Mouse (Mus musculus) cerebellum, adult (tissue): ENCODE data around the gene Ubn2.
"Not testable (repeated sequence)": the region's sequence is repeated elsewhere in the genome, so short reads cannot be mapped to it uniquely, and the experiment has no call there.

Experiments
- ATAC-seq: cut with Nextera tagmentation; 2 replicates; pipeline ENCODE4 v1.9.2; 2017; ENCODE audit warnings: mild to moderate bottlenecking, moderate library complexity, mixed read lengths; ENCODE audit not compliant: insufficient number of reproducible peaks, low FRiP score, low TSS enrichment

The Ubn2 gene

GRCm38 (mm10) chr6:38433261-38434033 lies at the start of gene Ubn2:
Gene Ubn2 (plus strand): TSS chr6:38433950.
- peak; percentile 96 for ATAC-seq

- ATAC-seq = no peak
Observed at GRCm38 (mm10) chr6:38389671-38390070, 44.1 kb upstream of the Ubn2 start.

GRCm38 (mm10) chr6:38432457-38432856 lies 1.3 kb upstream of the Ubn2 start:
- ATAC-seq = not testable (repeated sequence)

- peak; percentile 52; the same call in 1 of the 2 replicates for ATAC-seq
Observed at GRCm38 (mm10) chr6:38434055-38435023, 589 bp downstream of the Ubn2 start.

- no peak for ATAC-seq
Observed at GRCm38 (mm10) chr6:38443842-38444241, 10.1 kb downstream of the Ubn2 start.

GRCm38 (mm10) chr6:38448295-38448694 lies 14.5 kb downstream of the Ubn2 start:
- no peak for ATAC-seq

GRCm38 (mm10) chr6:38453049-38453448 lies 19.3 kb downstream of the Ubn2 start:
- no peak for ATAC-seq

GRCm38 (mm10) chr6:38456425-38456824 lies 22.7 kb downstream of the Ubn2 start:
- ATAC-seq = not testable (repeated sequence)

GRCm38 (mm10) chr6:38458075-38458474 lies 24.3 kb downstream of the Ubn2 start:
- no peak for ATAC-seq

GRCm38 (mm10) chr6:38469591-38469990 lies 35.8 kb downstream of the Ubn2 start:
- ATAC-seq = no peak

- no peak for ATAC-seq
Observed at GRCm38 (mm10) chr6:38481694-38482371, 48.1 kb downstream of the Ubn2 start.

- ATAC-seq = no peak
Observed at GRCm38 (mm10) chr6:38492550-38492949, 58.8 kb downstream of the Ubn2 start.

GRCm38 (mm10) chr6:38495641-38496040 lies 61.9 kb downstream of the Ubn2 start:
- no peak for ATAC-seq

GRCm38 (mm10) chr6:38512096-38512495 lies 78.3 kb downstream of the Ubn2 start:
- ATAC-seq = no peak

- ATAC-seq = no peak
Observed at GRCm38 (mm10) chr6:38512830-38513229, 79.1 kb downstream of the Ubn2 start.

GRCm38 (mm10) chr6:38515201-38515600 lies 81.5 kb downstream of the Ubn2 start:
- ATAC-seq = no peak

GRCm38 (mm10) chr6:38523851-38524250 lies 90.1 kb downstream of the Ubn2 start:
- ATAC-seq = no peak

GRCm38 (mm10) chr6:38531211-38531820 lies 97.6 kb downstream of the Ubn2 start:
- ATAC-seq = no peak

GRCm38 (mm10) chr6:38532500-38533420 lies 99.0 kb downstream of the Ubn2 start:
- ATAC-seq = peak; percentile 12; the same call in 1 of the 2 replicates
